Mouse (Mus musculus) limb, embryonic 13.5 days (tissue): ENCODE results near the gene Trdmt1. TPM values are rescaled to one million over a fixed set of nuclear protein-coding genes. Genes with fewer than 3 reads are reported as not detected.

ENCODE experiments used
- ATAC-seq: fragments of 200-750 bp; cut with Nextera tagmentation; 2 replicates; pipeline ENCODE4 v1.8.0; 2017; ENCODE audit warnings: low read depth, moderate number of reproducible peaks, moderate TSS enrichment; ENCODE audit not compliant: low FRiP score
- H3K27ac ChIP-seq: fragments of 300-500 bp; sonication (generic); 2 replicates; pipeline ENCODE4 v1.5.1; 2015; ENCODE audit warnings: inconsistent platforms, mild to moderate bottlenecking, moderate library complexity
- H3K27me3 ChIP-seq: fragments of 300-500 bp; sonication (generic); 2 replicates; pipeline ENCODE4 v1.6.1; 2015; ENCODE audit warnings: mild to moderate bottlenecking, inconsistent platforms
- H3K36me3 ChIP-seq: fragments of 300-500 bp; sonication (generic); 2 replicates; pipeline ENCODE4 v1.6.1; 2015; ENCODE audit warnings: inconsistent platforms, mild to moderate bottlenecking, moderate library complexity
- H3K4me1 ChIP-seq: fragments of 300-500 bp; sonication (generic); 2 replicates; pipeline ENCODE4 v1.6.1; 2015; ENCODE audit warnings: inconsistent platforms
- H3K4me2 ChIP-seq: fragments of 300-500 bp; sonication (generic); replicated peaks from 2 replicates; pipeline ENCODE4 v1.6.1; 2015; ENCODE audit warnings: inconsistent platforms, mild to moderate bottlenecking, moderate library complexity
- H3K4me3 ChIP-seq: fragments of 300-500 bp; sonication (generic); 2 replicates; pipeline ENCODE4 v1.5.1; 2015; ENCODE audit warnings: moderate library complexity, mild to moderate bottlenecking, inconsistent platforms
- H3K9ac ChIP-seq: fragments of 300-500 bp; sonication (generic); 2 replicates; pipeline ENCODE4 v1.6.1; 2015; ENCODE audit warnings: mild to moderate bottlenecking, inconsistent platforms
- H3K9me3 ChIP-seq: fragments of 300-500 bp; sonication (generic); 2 replicates; pipeline ENCODE4 v1.6.1; 2016; ENCODE audit warnings: inconsistent platforms
- WGBS: fragments of 180-500 bp; shearing (Covaris S2); methylation state at CpG from one replicate; pipeline ENCODE4 v1.1.7; 2015; 5-methylcytosine and 5-hydroxymethylcytosine counted together
- polyA plus RNA-seq: library from polyadenylated mRNA; unstranded; fragments of >200 nt; fragmentation: Nextera tagmentation; extraction: Ambion mirVana; gene quantifications from 2 replicates; pipeline ENCODE4 v1.2.1, GENCODE M21; 2015

The Trdmt1 gene
- polyA plus RNA-seq, 1 experiment from 2014 or later: 10.2 TPM

DNA sequence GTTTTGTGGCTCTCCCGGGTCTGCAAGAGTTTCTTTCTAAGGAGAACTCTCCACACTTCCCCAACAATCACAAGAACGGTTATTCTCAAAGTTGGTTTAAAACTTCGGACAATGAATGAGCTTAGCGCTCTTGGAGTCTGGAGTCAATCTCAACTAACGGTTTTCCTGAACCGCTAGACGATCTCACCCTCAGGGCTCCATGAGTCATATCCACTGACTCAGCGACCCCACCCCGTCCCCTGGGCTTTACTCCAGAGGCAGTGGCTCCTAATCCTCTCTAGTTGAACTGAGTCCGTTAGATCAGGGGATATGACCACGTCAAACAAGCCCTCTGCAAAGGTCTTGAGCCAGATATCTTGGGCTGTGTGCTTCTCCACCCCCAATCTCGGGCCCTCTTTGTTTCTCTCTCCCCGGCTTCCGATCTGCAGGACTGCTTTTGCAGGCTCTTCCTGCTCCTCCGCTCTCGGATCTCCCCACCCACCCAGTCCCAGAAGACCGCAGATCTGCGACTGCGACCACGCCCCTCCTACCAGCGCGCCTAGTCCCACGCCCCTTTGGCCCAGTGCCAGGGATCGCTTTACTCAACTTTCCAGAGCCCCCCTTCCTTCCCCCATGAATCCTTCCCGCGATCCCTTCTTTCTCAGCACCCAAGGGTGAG is 29.1 kb upstream of the Trdmt1 start, which contains the start of gene Vim:
Vim (plus strand) TSS at position 520 of the 658 bp plus-strand sequence.
- peak within 1 kb of the TSS; percentile 85 for H3K4me3 ChIP-seq
- peak within 1 kb of the TSS; percentile 95 for H3K27ac ChIP-seq
- peak; percentile 92 for ATAC-seq
- peak within 1 kb of the TSS; percentile 66 for H3K4me2 ChIP-seq
- H3K36me3 ChIP-seq: peaks cover 18% of the 10 kb centered on the region
- H3K27me3 ChIP-seq: no peaks in the 10 kb centered on the region
- peak within 1 kb of the TSS; percentile 92 for H3K9ac ChIP-seq
- no peaks in the 10 kb centered on the region for H3K9me3 ChIP-seq
- H3K4me1 ChIP-seq: peaks cover 28% of the 10 kb centered on the region
- under 1% methylated on average over 26 of the region's 26 CpGs for WGBS

DNA sequence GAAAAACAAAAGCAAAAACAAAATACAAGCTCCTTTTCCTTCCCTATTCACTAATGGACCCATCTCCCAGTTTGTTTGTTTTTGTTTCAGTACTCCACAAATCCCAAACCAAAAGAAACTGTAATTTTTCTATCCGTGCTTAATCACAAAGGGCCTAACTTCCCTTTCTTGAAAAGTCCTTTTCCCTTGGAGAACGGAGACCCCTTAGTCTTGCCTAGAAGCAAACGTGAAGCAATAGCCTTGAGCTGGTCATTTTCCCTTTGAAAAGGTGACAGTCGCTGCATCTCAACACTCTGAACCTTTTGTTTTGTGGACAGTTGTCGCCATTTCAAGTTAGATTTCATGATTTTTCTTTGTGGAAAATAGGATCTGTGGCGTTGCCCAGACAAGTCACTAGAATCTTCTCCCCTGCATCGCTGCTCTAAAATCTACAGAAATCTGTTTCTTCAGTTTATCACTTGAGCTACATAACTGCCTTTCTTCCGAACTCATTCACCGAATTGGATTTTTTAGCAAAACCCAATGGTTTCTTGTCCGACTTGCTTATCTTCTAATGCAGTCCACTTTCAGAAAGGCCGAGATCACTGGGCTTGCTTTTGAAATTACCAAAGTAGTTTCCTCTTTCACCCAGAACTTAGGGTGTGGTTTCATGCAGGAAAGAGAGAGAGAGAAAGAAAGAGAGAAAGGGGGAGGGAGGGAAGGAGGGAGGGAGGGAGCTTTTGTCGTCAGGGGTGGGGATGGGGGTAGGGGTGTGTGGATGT is 28.4 kb upstream of the Trdmt1 start:
- Histone ChIP-seq H3K4me2 (peak overlapping the region; percentile 66), H3K36me3 (peaks cover 12% of the 10 kb centered on the region), H3K9ac (peak overlapping the region; percentile 92), H3K9me3 (no peaks in the 10 kb centered on the region), H3K4me1 (peaks cover 27% of the 10 kb centered on the region), H3K27me3 (no peaks in the 10 kb centered on the region), H3K27ac (peak overlapping the region; percentile 95), H3K4me3 (peak overlapping the region; percentile 85)
- 10% methylated on average over 12 of the region's 12 CpGs for WGBS
- ATAC-seq: peak; percentile 6; the same call in 1 of the 2 replicates

DNA sequence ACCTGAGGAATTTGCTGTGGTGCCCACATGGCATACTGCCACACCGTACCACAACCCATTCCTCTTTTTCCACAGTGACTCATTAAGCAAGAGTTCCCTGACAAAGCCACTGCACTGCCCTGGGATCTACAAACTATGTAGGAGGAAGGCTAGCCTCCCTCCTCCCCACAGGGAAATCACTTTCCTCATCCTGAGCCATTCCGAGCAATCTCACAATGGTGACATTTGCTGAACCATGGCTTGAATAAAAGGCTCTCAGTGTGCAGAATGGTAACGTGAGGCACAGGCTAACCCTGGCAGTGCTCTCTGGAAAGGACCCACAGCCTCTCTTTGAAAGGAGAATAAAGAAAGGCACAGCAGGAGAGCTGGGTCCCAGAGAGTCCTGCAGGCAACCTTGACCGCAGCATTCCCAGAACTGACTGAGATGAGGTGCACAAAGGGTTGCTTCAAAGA is 27.7 kb upstream of the Trdmt1 start:
- Histone ChIP-seq H3K27ac (peak overlapping the region; percentile 55; the same call in 1 of the 2 replicates), H3K4me1 (peaks cover 23% of the 10 kb centered on the region), H3K9me3 (no peaks in the 10 kb centered on the region), H3K36me3 (peaks cover 8% of the 10 kb centered on the region), H3K27me3 (no peaks in the 10 kb centered on the region), H3K9ac (peak overlapping the region; percentile 31; the same call in 1 of the 2 replicates), H3K4me3 (no peak overlapping the region), H3K4me2 (peak overlapping the region; percentile 66)
- no peak for ATAC-seq
- WGBS: 32% methylated on average over 4 of the region's 4 CpGs

DNA sequence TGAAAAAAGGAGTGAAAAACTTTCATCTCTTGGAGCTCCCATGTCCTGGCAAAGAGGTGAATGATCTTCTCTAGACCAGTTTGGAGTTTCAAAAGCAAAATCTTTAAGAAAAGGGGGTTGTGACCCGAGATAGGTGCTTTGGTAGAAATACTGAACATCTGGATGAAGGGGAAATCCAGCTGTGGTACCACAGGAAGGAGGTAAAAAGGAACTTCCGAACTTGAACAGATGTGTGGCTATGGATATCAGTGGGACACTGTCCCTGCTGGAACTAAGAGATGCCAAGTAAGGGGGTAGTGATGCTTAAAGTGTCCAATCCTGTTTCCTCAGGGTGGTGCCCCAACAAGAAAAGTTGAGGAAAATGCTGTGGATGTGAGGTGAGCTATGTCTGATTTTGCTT is 25.7 kb upstream of the Trdmt1 start:
- ATAC-seq: no peak
- H3K36me3 ChIP-seq: no peaks in the 10 kb centered on the region
- H3K4me2 ChIP-seq: no peak overlapping the region
- H3K4me1 ChIP-seq: peaks cover 13% of the 10 kb centered on the region
- no peaks in the 10 kb centered on the region for H3K27me3 ChIP-seq
- H3K27ac ChIP-seq: no peak overlapping the region
- H3K4me3 ChIP-seq: no peak overlapping the region
- no peak overlapping the region for H3K9ac ChIP-seq
- 74% methylated on average over 2 of the region's 2 CpGs for WGBS
- H3K9me3 ChIP-seq: no peaks in the 10 kb centered on the region

DNA sequence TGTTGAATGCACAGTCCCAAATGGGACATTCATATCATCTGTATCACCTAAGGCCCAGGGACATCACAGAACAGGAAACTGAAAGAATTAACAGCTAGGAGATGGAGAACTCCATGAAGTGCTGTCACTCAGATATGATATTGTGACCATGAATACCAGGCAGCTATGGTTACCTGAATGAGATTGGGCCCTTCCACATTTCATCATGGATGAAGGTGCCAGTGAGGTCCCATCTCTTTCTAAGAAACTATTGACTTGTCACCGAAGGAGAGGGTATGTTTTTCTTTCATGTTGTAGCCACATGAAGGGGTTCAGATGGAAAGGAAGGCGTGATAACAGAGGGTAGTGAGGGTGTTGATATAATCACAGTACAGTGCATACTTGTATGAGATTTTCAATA is 15.9 kb upstream of the Trdmt1 start:
- no peak overlapping the region for H3K4me3 ChIP-seq
- H3K36me3 ChIP-seq: no peaks in the 10 kb centered on the region
- H3K9ac ChIP-seq: no peak overlapping the region
- H3K9me3 ChIP-seq: no peaks in the 10 kb centered on the region
- 88% methylated on average over 2 of the region's 2 CpGs for WGBS
- no peaks in the 10 kb centered on the region for H3K27me3 ChIP-seq
- no peak for ATAC-seq
- H3K4me2 ChIP-seq: no peak overlapping the region
- no peak overlapping the region for H3K27ac ChIP-seq
- 0 out of 2 replicates have a peak, but pooled peaks cover 7% of the 10 kb centered on the region for H3K4me1 ChIP-seq

DNA sequence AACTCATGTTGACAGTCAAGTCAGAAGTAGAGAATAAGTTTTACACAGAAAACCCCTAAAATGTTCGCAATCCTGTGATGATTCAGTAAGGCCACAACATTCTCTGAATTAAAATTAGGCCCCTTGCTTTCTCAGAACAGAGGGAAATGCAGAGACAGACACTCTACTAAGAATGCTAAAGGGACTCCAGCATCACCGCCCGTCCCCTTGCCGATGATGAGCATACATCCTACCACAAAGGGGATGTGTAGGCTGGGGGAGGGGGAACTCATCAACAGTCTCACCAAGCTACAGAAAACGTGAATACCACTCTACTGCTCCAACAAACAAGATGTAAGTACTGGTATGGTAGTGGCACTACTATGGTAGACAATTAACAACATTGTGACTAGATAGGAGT is 15.3 kb upstream of the Trdmt1 start:
- Histone ChIP-seq H3K9ac (no peak overlapping the region), H3K27me3 (no peaks in the 10 kb centered on the region), H3K27ac (no peak overlapping the region), H3K4me2 (no peak overlapping the region), H3K4me3 (no peak overlapping the region), H3K9me3 (no peaks in the 10 kb centered on the region), H3K4me1 (0 out of 2 replicates have a peak, but pooled peaks cover 7% of the 10 kb centered on the region), H3K36me3 (no peaks in the 10 kb centered on the region)
- no peak for ATAC-seq
- WGBS: 82% methylated on average over 5 of the region's 5 CpGs

DNA sequence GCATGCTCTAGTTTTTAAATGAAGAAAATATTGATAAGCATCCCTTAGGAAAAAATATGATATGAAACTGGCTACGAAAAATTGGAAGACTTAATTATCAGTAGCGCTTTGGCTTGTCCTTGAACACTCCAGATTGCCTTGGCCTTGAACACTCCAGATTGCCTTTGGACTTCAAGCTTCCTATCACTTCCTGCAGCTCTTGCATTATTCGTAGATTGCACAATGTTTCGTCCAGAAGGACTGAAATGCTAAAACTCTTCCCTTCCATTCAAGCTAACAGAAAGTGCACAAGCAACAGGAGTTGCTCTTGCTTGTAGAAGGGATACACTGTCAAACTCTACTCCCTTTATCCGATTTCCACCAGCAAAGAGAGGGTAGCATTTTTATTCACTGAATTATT is 14.8 kb upstream of the Trdmt1 start:
- no peak for ATAC-seq
- no peak overlapping the region for H3K9ac ChIP-seq
- no peaks in the 10 kb centered on the region for H3K27me3 ChIP-seq

DNA sequence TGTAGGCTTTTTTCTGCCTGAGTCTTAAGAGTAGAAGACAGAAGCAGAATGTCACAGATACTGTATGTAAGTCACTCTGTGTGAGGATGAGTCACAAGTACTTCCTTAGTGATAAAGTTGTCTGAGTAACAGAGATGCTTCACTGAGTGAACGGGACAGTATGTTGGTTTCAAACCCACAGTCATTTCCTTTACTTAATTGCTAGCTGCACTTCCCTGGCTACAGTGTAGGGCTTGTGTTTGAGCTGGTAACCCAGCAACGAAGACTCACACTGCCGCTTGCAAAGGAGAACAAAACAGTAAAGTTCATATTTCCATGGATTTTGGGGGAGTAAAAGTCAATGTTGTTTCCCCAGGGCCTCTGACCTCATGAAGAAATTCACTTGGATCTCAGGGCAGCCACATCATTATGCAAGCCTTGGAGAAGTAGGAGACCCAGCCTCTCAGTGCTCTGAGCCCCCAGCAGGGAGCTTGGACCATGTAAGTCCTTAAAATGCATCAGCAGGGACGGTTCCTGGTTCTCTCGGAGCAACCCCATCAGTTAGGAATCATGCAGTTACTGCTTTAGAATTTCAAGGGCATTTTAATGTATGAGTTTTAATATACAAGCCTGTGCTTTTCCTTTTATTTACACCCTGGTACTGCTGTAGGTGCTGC is 14.3 kb upstream of the Trdmt1 start:
- Histone ChIP-seq H3K36me3 (no peaks in the 10 kb centered on the region), H3K27ac (no peak overlapping the region), H3K4me3 (no peak overlapping the region), H3K9me3 (no peaks in the 10 kb centered on the region), H3K4me2 (no peak overlapping the region), H3K4me1 (peaks cover 11% of the 10 kb centered on the region; the same call in 1 of the 2 replicates), H3K9ac (no peak overlapping the region), H3K27me3 (no peaks in the 10 kb centered on the region)
- peak; percentile 69; the same call in 1 of the 2 replicates for ATAC-seq
- 33% methylated on average over 5 of the region's 5 CpGs for WGBS

More for the DNA sequence above, 14.8 kb upstream of the Trdmt1 start:
- no peak overlapping the region for H3K4me3 ChIP-seq
- H3K27ac ChIP-seq: no peak overlapping the region
- no peaks in the 10 kb centered on the region for H3K9me3 ChIP-seq
- H3K36me3 ChIP-seq: no peaks in the 10 kb centered on the region
- H3K4me1 ChIP-seq: 0 out of 2 replicates have a peak, but pooled peaks cover 7% of the 10 kb centered on the region
- WGBS: 87% methylated on average over 5 of the region's 5 CpGs
- no peak overlapping the region for H3K4me2 ChIP-seq

DNA sequence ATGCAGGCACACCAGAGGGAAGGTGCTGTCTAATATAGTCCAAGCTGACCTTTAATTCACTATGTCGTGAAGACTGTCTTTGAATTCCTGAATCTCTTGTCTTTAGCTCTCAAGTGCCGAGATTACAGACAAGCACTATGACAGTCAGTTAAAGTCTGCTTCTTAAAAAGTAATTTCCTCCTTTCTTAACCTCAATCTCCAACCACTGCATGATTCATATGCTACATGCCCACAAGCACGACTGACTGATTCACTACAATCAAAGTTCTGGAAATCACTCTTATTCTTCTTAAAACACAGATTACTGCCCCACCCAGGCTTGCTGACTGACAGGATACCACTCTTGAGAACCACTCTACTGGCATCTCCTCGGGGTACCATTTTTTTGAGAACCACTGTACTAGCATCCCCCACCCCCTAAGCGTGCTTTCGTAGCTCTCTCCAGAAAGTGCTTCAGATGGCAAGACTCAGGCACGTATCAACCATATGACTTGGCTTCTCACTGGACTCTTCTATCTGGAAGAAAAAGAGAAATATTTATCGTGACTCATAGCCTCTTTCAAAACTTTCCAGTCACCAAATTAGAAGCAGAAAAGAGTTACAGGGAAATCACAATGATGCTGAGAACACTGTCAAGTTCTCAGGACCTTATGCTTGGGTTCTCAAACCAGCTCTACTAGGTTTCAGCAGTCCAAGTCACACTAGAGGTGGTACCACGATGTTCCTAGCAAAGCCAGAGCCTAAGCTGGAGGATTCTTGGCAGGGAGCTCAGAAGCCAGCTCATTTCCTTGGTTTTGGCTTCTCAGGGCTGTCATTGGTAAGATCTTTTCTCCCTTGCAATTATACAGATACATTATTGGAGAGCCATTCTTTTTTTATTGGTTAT is 12.9 kb upstream of the Trdmt1 start:
- Histone ChIP-seq H3K4me3 (no peak overlapping the region), H3K27me3 (no peaks in the 10 kb centered on the region), H3K9me3 (no peaks in the 10 kb centered on the region), H3K4me1 (peaks cover 11% of the 10 kb centered on the region; the same call in 1 of the 2 replicates), H3K27ac (no peak overlapping the region), H3K4me2 (no peak overlapping the region), H3K36me3 (no peaks in the 10 kb centered on the region), H3K9ac (no peak overlapping the region)
- WGBS: 80% methylated on average over 9 of the region's 9 CpGs
- ATAC-seq: no peak

DNA sequence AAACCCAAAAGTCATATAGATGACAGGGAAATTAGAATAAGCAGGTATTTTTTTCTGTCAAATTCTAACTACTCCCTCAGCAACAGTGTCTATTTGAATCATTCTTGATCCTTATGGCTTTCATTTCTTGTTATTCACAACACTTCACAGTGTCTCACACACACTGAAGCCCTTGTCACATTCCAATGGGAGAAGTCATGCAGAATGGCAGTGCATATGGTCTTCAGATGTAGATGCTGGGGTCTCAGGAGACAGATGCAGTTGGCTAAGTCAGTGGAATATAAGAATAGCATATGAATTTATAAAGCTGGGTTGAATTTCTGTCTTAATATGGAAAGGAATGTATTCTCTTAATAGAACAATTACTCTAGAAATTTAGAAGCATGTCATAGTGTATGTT is 11.8 kb upstream of the Trdmt1 start:
- Histone ChIP-seq H3K4me1 (peaks cover 11% of the 10 kb centered on the region; the same call in 1 of the 2 replicates), H3K9ac (no peak overlapping the region), H3K27me3 (no peaks in the 10 kb centered on the region), H3K4me3 (no peak overlapping the region), H3K27ac (no peak overlapping the region), H3K36me3 (no peaks in the 10 kb centered on the region), H3K4me2 (no peak overlapping the region), H3K9me3 (no peaks in the 10 kb centered on the region)
- ATAC-seq: peak; percentile 38; the same call in 1 of the 2 replicates

DNA sequence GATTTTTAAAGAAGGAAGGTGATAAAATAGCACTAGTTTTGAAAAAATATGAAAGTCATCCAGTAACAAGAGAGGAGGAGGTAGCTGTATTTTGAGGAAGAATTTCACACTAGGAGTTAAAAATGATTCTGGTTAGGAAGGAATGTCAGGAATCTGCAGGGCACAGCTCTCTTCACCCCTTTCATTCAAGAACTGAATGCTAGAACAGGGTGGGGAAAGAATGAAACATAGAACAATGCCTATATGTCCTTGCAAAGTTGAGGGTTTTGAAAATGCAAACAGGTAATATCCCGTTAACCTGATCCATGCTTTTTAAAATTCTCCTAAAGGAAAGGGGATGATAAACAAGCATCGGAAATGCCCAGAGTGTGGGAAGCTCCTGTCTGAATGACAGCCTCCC is 9.5 kb upstream of the Trdmt1 start:
- Histone ChIP-seq H3K27ac (no peak overlapping the region), H3K4me3 (no peak overlapping the region), H3K9me3 (no peaks in the 10 kb centered on the region), H3K27me3 (no peaks in the 10 kb centered on the region), H3K4me2 (no peak overlapping the region), H3K9ac (no peak overlapping the region), H3K36me3 (no peaks in the 10 kb centered on the region), H3K4me1 (peaks cover 11% of the 10 kb centered on the region; the same call in 1 of the 2 replicates)
- 67% methylated on average over 2 of the region's 2 CpGs for WGBS
- no peak for ATAC-seq
